Mouse (Mus musculus) ZHBTc4 (cell line): ENCODE measurements around the gene Htr2a.

ENCODE experiments used
- DNase-seq: peaks from one replicate; pipeline ENCODE4 v3.0.0-alpha.2; 2011; ENCODE audit warnings: low read depth, low spot score

Htr2a gene

DNA sequence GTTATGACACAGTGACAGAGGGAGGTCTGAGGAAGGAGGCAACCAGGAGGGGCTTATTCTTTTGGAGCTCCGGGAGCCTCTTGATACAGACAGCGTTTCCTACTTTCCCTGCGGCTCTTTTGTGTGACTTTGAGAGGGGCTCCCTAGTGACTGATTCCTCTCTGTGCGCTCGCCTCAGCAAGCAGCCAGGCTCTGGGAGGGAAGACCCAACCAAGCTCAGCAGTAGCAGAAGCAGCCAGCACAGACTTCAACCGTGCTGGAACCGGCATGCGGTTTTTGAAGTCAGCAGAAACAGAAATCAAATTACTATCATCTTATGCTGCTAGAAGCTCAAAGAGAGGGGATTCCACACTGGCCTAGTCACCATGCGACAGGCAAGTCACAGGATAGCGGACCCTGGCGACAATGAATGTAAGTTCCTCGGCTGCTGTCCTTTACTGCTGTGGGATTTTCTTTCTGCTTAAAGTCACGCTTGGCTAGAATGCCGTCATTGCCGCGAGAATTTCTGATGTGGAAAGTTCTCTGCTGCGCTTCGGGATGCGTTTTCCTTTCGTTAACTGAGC, at the start of gene Htr2a:
Htr2a (plus strand) TSS at position 22 of the 563 bp plus-strand sequence.
- DNase-seq: peak; percentile 4

DNA sequence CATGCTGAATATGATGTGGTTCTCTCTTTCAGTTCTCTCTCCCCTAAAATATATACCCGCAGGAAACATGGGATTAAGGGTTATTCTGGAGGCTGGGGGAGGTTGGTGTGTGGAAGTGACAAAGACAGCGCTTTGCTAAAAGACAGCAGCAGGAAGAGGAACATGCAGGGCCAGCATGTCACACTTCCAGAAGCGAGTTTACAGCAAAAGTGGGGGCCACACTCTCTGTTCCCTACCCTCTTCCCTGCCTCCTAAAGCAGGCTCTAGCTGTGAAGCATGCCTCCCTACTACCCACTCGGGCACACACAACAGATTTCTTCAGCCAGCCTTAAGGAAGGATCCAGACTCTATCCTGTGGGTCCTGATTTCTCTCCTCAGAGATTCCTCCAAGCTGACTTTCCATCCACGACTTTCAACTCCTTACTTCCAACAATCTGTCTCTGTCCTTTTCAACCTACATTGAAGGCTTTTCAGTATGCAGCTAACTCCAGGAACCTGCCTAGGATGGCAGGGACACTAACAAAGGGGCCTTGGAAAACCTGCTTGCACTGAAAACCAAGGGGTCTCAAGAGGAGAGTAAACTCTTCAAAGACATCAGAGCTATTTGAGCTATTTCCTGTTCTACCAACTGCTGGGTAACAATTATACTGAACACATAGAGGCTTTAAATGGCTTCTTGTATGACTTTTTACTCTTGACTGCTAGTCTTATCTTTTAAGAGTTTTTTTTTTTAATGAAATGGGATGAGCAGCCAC, 39.1 kb upstream of the Htr2a start:
- no peak for DNase-seq

DNA sequence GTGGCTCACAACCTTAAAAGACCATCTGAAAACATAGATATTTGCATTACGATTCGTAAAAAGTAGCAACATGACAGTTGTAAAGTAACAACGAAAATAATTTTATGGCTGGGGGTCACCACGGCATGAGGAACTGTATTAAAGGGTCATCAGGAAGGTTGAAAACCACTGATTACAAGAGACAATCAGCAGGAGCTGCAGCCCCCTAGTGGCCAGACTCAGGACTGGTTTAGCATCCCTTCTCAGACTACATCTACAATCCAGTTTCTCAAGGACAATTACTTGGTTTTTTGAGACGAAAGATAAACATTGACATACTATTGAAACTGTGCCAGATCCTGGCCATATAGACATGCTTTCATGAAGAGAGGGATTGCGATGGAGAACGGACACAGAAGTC, 38.1 kb upstream of the Htr2a start:
- DNase-seq: peak; percentile 15

DNA sequence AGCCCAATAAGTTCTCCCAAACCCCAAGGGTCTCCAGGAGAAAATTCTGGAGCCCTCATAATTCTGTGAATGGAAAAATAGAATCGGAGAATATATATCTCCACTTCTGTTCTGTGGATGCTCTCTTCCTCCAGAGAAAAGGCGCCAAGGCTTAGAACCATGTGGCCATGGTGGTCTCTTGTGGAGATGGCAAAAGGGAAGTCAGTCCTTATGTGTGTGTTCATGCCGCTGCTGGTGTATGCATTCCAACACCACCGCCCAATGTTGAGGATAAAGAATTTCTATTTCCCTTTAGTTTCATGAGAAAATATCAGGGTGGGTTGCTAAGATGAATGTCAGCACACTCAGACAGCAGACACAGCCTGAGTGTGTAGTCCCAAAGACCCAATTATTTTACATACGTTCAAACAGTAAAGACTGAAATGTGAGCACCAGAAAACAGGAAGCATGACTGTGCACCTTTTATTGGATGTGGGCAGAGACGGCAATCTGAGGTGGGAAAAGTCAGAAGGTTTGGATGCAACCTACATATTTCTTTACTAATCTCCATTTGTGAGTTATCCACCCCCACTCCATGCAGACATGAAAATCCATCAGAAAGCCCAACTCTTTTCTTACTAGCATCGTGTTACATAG, 37.4 kb upstream of the Htr2a start:
- DNase-seq: no peak

DNA sequence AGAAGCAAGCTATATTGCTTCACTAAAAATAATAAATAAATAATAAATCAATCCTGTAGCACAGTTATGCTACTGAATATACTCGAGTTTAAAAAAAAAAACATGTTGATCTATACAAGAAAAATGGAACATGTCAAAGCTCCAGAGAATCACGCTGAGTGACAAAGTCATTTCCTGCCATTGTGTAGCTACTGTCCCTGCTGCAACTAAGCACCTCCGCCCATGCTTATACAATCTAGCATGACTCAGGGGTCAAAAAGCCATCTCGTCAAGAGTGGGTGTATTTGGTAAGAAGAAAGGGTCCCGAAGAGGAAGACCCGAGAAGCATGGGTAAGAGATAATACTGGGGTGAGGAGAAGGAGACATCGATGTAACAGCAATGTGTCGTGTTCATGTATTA, 29.3 kb upstream of the Htr2a start:
- DNase-seq: no peak

DNA sequence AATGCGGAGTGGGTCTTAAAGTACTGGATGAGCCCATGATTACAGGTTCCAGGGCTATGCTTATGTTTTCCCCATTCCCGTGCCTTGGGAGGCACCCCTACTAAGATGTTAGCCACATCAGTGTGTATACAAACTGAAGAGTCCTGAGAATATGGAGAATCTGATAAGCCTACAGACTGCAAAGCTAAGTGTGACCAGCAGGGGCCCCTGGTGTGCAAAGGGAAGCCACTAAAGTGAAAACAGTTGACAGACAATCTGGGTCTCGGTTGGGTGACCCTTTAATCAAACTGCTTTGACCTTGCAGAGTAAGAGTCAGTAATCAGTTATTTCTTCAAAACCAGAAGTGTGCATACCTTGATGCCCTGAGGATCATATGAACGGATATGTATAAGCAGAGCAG, 21.8 kb upstream of the Htr2a start:
- DNase-seq: peak; percentile 8

DNA sequence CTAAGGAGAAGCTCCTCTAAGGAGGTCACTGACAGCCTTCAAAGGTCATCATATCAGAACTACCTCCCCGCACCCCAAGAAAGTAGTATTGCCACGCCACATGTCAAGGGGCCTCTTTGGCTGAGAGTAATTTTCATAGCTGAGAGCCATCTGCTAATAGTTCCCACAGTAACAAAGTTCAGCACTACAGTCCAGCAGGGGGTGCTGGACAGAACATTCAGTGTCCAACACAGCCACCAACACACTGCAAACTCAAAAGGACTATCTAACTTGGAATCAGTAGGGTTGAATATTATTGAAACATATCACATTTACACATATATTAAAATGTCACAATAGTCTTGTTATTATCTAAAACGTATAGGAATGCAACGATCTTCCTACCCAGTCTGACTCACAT, 2.6 kb upstream of the Htr2a start:
- DNase-seq: no peak

DNA sequence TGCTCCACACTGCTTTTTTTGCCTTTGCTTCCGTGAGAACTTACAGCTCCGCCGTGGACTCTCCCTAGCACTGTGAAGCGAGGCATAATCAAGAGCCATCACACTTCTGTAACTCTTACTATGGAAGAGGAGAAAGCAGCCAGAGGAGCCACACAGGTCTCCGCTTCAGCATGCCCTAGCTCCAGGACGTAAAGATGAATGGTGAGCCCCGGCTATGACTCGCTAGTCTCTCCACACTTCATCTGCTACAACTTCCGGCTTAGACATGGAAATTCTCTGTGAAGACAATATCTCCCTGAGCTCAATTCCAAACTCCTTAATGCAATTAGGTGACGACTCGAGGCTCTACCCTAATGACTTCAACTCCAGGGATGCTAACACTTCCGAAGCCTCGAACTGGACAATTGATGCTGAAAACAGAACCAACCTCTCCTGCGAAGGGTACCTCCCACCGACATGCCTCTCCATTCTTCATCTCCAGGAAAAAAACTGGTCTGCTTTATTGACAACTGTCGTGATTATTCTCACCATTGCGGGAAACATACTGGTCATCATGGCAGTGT, 1.1 kb downstream of the Htr2a start:
- no peak for DNase-seq

DNA sequence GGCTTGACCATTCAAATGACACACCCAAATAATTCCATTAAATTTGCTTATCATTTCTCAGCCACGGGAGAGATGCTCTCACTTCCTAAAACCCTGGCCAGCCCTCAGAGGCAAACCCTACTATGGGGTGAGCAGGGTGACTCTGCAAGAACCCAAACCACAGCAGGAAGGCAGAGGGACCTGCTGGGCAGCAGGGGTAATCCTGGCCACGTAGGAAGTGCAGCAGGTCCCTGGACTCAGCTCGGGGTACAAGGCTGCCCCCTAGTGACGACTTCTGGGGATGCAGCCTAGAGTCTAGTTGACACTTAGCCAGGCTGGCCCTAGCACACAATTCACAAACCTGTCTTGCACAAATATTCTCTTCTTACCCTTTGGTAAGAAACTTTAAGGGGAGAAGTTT, 2.7 kb downstream of the Htr2a start:
- DNase-seq: peak; percentile 43

DNA sequence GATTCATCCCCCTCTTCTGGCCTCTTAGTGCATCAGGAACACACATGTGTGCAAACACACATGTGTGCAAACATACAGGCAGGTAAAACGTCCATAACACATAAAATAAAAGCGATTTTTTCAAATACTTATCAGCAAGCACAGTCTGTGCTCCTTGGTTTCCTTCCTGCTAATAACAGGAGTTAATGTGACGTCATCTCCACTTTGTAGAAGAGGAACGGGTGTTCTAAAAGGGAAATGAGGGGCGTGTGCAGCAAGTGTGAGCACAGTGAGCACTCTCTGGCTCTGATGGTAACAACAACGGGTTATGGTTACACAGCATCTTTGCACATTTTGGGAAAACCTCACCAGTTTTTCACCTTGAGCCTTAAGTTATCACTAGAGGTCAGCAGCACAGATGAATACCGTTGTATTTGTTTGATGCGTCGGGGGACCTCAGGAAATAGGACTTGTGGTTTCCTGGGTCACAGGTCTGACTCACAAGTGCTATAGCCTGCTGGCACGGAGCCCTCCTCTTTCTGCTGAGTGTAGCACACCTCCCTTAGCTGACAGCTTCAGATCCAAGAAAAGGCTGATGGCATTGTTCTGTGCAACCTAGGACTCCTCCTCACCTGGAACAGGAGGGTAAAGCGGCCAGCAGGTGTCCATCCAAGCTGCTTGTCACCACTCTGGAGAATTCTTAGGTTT, 5.6 kb downstream of the Htr2a start:
- DNase-seq: no peak

DNA sequence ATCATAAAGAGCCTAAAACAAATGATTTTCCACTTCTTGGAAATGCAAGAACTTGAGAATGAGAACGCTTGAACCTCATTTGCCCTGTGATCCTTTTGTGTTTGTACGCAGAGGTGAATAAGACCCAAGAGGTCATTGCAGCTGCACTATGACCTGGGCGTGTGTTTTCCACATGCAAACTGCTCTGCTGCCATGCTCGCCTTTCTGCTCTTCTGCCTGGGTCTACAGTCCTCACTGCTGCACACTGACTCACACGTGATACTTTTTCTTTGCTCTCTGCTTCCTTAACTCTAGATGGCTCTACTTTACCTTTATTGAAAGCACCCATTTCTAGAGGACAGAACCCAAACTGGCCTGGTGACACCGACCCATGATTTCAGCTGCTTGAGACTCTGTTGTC, 9.4 kb downstream of the Htr2a start:
- DNase-seq: no peak

DNA sequence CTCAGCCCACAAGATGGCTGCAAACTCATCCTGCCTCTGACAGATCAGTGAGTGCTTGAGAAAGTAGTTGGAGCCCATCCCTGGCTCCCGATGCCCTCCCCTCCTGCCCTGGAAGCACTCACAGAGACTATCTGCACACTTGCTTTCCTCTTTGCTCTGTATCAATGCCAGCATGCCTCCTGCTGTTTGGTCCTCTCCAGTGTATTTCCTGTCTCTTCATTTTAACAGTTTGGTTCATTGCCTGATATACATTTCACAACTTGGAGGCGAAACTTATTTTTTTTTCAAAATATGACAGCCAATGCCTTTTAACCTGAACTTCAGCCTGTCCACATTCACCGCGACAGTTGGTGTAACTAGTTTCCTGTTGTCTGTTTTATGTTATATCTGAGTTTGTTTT, 11.0 kb downstream of the Htr2a start:
- no peak for DNase-seq

DNA sequence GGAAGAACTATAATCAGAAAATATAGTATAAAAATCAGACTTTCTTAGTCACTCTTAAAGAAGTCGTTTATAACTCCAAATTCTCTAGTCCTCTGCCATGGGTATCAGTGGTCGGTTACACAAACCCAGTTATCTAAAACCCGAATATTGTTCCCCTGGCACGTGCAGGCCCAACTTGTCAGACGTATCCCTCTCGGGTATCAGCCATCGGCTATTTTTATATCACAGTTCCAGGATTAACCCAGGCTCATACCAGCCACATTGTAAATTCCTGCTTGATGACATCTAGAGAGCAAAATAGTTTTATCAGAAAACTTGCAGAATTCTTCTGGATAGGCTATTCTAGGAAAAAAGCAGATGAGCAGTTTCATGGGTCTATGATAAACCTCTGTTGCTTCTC, 16.6 kb downstream of the Htr2a start:
- no peak for DNase-seq

DNA sequence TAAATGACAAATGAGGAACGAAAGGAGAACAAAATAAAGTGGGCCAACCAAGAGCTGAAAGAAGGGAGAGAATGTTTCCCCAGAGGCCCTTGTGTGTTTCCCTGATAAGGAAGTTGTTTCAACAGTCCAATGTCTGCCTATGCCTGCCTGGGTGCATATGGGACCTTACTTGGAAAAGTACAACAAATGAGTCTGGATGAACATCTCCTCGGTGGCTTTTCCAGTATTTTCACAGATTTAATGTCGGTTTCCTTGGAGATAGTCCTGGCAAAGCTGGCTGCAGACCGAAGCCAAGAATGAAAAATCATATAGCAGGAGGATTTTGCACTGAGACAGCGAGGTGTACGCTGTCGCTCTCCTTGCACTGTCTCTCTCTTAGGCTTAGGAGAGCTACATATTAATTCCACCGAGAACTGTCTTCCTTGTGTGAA, 18.8 kb downstream of the Htr2a start:
- DNase-seq: no peak

DNA sequence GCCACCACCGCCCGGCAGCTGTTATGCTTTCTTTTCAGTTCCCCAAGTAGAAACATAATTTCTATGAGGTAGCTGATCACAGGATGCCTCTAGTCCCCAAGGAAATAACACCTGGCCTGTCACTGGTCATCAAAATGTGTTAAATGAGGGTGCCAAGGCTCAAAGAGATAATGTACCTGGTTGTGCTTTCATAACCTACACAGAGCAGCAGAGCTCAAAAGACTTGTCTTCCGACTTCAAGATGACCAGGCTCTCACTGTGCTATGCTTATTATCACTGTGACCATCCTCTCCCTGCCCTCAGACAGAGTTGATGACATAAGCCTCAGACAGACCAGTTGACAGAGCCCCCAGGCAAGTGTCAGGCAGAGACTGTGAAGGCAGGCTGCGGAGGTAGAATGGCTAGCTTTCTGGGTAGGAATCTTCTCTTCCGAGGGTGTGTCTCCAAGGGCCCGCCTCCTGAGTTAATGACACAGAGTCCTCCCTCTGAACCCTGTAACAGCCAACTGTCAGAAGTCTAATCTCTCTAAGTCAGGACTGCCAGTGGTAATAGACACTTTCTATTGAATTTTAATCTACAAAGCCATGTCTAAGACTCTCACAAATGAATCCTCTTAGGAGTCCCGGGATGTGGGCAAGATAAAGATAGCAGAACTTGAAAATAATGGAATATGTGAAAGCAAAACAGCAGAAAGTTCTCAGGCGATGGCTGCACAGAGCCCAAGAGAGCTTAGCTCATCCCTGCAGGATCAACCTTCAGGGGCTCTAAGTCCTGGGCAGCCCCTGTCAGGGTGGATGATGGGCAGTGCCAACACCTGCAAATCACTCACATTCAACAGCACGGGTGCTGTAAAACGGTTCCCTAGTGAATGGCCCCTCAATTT, 31.7 kb downstream of the Htr2a start:
- no peak for DNase-seq

DNA sequence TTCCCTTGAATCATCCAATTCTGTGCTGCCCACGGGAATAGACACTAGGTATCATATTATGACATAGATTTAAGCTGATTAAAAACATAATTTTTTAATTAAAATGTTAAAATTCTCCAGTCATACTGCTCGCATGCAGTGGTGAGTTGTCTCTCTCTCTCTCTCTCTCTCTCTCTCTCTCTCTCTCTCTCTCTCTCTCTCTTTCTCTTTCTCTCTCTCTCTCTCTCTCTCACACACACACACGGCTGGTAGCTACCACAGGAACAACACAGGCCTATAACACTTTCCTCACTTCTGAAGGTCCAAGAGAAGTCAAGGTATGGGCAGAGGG, 32.3 kb downstream of the Htr2a start:
- DNase-seq: no peak

DNA sequence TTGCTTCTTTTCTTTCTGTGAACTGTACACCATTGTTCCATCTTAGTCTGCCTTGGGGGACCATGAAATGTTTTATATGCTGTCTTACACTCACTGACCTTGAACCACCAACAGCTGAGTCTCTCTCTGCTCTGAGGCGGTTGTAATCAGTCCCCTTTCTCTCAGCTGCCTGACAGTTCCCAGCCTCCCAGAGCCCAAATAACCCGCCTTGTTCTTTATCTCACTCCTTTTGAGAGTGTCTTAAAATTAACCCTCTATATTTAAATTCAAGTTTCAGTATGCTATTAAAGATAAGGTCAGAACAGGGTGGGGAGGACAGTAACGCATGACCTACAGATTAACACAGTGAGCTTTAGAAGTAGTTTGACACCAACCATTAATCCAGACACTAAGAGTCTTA, 32.9 kb downstream of the Htr2a start:
- DNase-seq: no peak

DNA sequence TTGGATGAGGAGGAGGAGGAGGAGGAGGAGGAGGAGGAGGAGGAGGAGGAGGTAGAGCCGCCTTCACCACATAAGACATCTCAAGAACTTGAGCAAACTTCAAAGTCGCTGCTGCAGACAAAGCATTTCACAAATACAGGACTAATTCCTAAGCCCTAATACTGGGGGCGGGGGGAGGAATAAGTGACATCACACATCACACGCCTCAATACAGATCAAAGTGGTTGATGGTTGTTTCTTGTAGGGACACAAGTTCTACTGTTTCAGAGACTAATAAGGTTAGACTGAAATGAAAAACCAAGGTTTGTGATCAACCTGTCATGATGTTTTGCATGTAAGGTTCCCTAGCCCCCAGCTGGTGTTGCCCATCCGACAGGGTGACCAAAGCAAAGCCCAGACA, 39.2 kb downstream of the Htr2a start:
- no peak for DNase-seq

DNA sequence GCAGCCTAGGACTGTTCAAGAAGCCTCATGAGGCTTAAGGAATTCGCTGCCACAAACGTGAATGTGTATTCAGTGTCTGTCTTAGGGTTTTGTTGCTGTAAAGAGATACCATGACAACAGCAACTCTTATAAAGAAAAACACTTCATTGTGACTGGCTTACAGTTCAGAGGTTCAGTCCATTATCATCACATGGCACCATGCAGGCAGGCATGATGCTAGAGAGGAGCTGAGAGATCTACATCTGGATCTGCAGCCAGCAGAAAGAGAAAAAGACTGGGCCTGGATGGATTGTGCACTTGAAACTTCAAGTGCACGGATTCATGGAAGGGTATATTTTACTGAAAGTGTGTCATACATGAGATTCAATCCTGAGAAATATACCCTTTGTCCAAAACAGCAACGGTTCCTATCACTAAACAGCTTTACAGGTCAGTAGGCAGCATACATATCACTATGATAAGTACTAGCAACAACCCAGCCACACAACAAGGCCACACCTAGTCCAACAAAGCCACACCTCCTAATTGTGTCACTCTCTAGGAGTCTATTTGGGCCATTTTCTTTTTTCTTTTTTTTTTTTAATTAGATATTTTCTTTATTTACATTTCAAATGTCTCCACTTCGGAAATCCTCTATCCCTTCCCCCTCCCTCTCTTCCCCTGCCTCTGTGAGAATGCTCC, 43.8 kb downstream of the Htr2a start:
- DNase-seq: no peak

DNA sequence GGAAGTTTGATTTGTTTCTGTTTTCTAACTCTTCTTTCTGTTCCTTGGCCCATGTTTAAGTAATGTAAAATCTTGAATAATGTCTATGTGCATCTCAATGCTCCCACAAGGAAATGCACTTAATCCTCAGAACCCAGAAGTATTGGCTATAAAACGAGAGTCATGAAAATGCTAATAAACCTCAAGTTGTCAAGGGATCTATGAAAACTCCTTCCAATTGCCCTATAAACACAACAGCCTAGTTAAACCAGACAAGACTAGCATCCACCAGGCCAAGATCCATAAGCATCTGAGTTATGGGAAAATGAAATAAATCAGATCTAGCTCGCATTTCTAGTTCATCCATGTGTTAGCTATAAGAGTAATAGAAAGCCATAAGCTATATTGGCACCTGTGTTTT, 51.3 kb downstream of the Htr2a start:
- DNase-seq: no peak

DNA sequence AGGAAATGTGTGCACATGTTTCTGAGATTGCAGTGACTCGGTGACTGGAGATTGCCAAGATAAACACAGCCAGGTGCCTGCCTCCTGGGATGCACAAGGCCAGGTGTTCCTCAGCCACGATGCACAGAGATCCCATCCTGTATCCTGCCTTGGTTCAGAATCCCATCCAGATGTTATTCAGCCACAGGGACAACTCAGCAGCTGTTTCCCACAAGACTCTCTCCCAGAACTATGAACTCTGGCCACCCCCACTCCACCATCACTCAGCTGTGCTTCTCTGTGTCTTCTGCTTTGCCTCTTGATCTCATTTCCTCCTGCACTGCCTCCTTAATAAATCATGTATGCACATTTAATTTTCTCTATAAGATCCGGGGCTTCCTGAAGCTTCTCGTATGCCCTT, 56.1 kb downstream of the Htr2a start:
- DNase-seq: no peak
